Mouse (Mus musculus) neural tube, embryonic 11.5 days (tissue): Measurements from ENCODE around the gene Bfsp2. TPM values are rescaled to one million over a fixed set of nuclear protein-coding genes. Genes with fewer than 3 reads are reported as not detected.
A peak's percentile ranks its signal among the peaks of the same experiment; 100 is the strongest.

Experiments used
- ATAC-seq: fragments of 200-750 bp; cut with Nextera tagmentation; 2 replicates; pipeline ENCODE4 v1.8.0; 2017; ENCODE audit warnings: moderate number of reproducible peaks, mild to moderate bottlenecking, moderate TSS enrichment, moderate library complexity; ENCODE audit not compliant: insufficient read depth, low FRiP score, low TSS enrichment
- DNase-seq: peaks from one replicate; pipeline ENCODE4 v3.0.0-alpha.2; 2015; ENCODE audit warnings: low spot score
- H3K27ac ChIP-seq: fragments of 300-500 bp; sonication (generic); 2 replicates; pipeline ENCODE4 v1.5.1; 2014; ENCODE audit warnings: low read depth, mild to moderate bottlenecking, low read length
- H3K27me3 ChIP-seq: fragments of 300-500 bp; sonication (generic); 2 replicates; pipeline ENCODE4 v1.6.1; 2014; ENCODE audit warnings: mild to moderate bottlenecking, low read length, mixed read lengths; ENCODE audit not compliant: control insufficient read depth, insufficient read depth
- H3K36me3 ChIP-seq: fragments of 300-500 bp; sonication (generic); 2 replicates; pipeline ENCODE4 v1.6.1; 2014; ENCODE audit warnings: mild to moderate bottlenecking, low read length, moderate library complexity, mixed read lengths; ENCODE audit not compliant: control insufficient read depth, insufficient read depth
- H3K4me1 ChIP-seq: fragments of 300-500 bp; sonication (generic); 2 replicates; pipeline ENCODE4 v1.6.1; 2014; ENCODE audit warnings: low read length, mixed read lengths; ENCODE audit not compliant: control insufficient read depth, insufficient read depth
- H3K4me2 ChIP-seq: fragments of 300-500 bp; sonication (generic); 2 replicates; pipeline ENCODE4 v1.6.1; 2014; ENCODE audit warnings: low read depth, mild to moderate bottlenecking, moderate library complexity
- H3K4me3 ChIP-seq: fragments of 300-500 bp; sonication (generic); 2 replicates; pipeline ENCODE4 v1.5.1; 2014; ENCODE audit warnings: low read depth, low read length
- H3K9ac ChIP-seq: fragments of 300-500 bp; sonication (generic); 2 replicates; pipeline ENCODE4 v1.6.1; 2014; ENCODE audit warnings: mild to moderate bottlenecking, low read length
- H3K9me3 ChIP-seq: fragments of 300-500 bp; sonication (generic); 2 replicates; pipeline ENCODE4 v1.6.1; 2016; ENCODE audit warnings: low read length; ENCODE audit not compliant: control insufficient read depth
- WGBS: fragments of 180-500 bp; shearing (Covaris S2); extraction: QIAGEN DNeasy Blood & Tissue Kit; methylation state at CpG from one replicate; pipeline ENCODE4 v1.1.7; 2014; 5-methylcytosine and 5-hydroxymethylcytosine counted together
- polyA plus RNA-seq: library from polyadenylated mRNA; unstranded; fragments of >200 nt; fragmentation: Nextera tagmentation; extraction: Ambion mirVana; gene quantifications from 2 replicates; pipeline ENCODE4 v1.2.1, GENCODE M21; 2014

Gene Bfsp2
- polyA plus RNA-seq, 1 experiment from 2014 or later: 0.74 TPM

- ATAC-seq (peak; percentile 73), DNase-seq (peak; percentile 83)
- H3K9me3 ChIP-seq: no peaks in the 10 kb centered on the region
- no peak overlapping the region for H3K27ac ChIP-seq
- no peaks in the 10 kb centered on the region; the same call in 1 of the 2 replicates for H3K27me3 ChIP-seq
- no peaks in the 10 kb centered on the region for H3K4me1 ChIP-seq
- no peaks in the 10 kb centered on the region for H3K36me3 ChIP-seq
- H3K9ac ChIP-seq: no peak overlapping the region
- WGBS: 33% methylated on average over 7 of the region's 7 CpGs
- no peak overlapping the region for H3K4me2 ChIP-seq
- no peak overlapping the region for H3K4me3 ChIP-seq
Measured at GRCm38 (mm10) chr9:103494346-103495020, 14.3 kb upstream of the Bfsp2 start.

- Histone ChIP-seq H3K27me3 (no peaks in the 10 kb centered on the region; the same call in 1 of the 2 replicates), H3K36me3 (no peaks in the 10 kb centered on the region), H3K4me1 (no peaks in the 10 kb centered on the region), H3K9ac (no peak overlapping the region), H3K4me3 (no peak overlapping the region), H3K4me2 (no peak overlapping the region), H3K27ac (no peak overlapping the region), H3K9me3 (no peaks in the 10 kb centered on the region)
- DNase-seq (no peak), ATAC-seq (no peak)
- WGBS: 81% methylated on average over 8 of the region's 8 CpGs
Measured at GRCm38 (mm10) chr9:103491985-103492384, 11.8 kb upstream of the Bfsp2 start.

GRCm38 (mm10) chr9:103490439-103490838 is 10.2 kb upstream of the Bfsp2 start:
- H3K9ac ChIP-seq: no peak overlapping the region
- no peaks in the 10 kb centered on the region; the same call in 1 of the 2 replicates for H3K27me3 ChIP-seq
- H3K4me1 ChIP-seq: peaks cover 3% of the 10 kb centered on the region; the same call in 1 of the 2 replicates
- no peaks in the 10 kb centered on the region for H3K9me3 ChIP-seq
- no peaks in the 10 kb centered on the region for H3K36me3 ChIP-seq
- no peak overlapping the region for H3K4me3 ChIP-seq
- 34% methylated on average over 2 of the region's 2 CpGs for WGBS
- H3K27ac ChIP-seq: no peak overlapping the region
- H3K4me2 ChIP-seq: no peak overlapping the region
- ATAC-seq (peak; percentile 42; the same call in 1 of the 2 replicates), DNase-seq (peak; percentile 84)

GRCm38 (mm10) chr9:103489883-103490282 is 9.7 kb upstream of the Bfsp2 start:
- DNase-seq (no peak), ATAC-seq (no peak)
- Histone ChIP-seq H3K4me2 (no peak overlapping the region), H3K9me3 (no peaks in the 10 kb centered on the region), H3K27me3 (no peaks in the 10 kb centered on the region; the same call in 1 of the 2 replicates), H3K36me3 (no peaks in the 10 kb centered on the region), H3K9ac (no peak overlapping the region), H3K27ac (no peak overlapping the region), H3K4me3 (no peak overlapping the region), H3K4me1 (peaks cover 6% of the 10 kb centered on the region; the same call in 1 of the 2 replicates)
- 85% methylated on average over 4 of the region's 4 CpGs for WGBS

GRCm38 (mm10) chr9:103489096-103489495 is 8.9 kb upstream of the Bfsp2 start:
- Histone ChIP-seq H3K4me3 (no peak overlapping the region), H3K27me3 (no peaks in the 10 kb centered on the region; the same call in 1 of the 2 replicates), H3K27ac (no peak overlapping the region), H3K4me2 (no peak overlapping the region), H3K4me1 (peaks cover 6% of the 10 kb centered on the region; the same call in 1 of the 2 replicates), H3K9ac (no peak overlapping the region), H3K9me3 (no peaks in the 10 kb centered on the region), H3K36me3 (no peaks in the 10 kb centered on the region)
- DNase-seq (no peak), ATAC-seq (no peak)
- WGBS: 72% methylated on average over 6 of the region's 7 CpGs

- 84% methylated on average over 6 of the region's 6 CpGs for WGBS
- H3K9me3 ChIP-seq: no peaks in the 10 kb centered on the region
- peaks cover 6% of the 10 kb centered on the region; the same call in 1 of the 2 replicates for H3K4me1 ChIP-seq
- no peak overlapping the region for H3K4me2 ChIP-seq
- H3K27me3 ChIP-seq: no peaks in the 10 kb centered on the region
- DNase-seq: no peak
- no peak overlapping the region for H3K27ac ChIP-seq
- H3K4me3 ChIP-seq: no peak overlapping the region
- no peak overlapping the region for H3K9ac ChIP-seq
- H3K36me3 ChIP-seq: no peaks in the 10 kb centered on the region
- ATAC-seq: no peak
Measured at GRCm38 (mm10) chr9:103486262-103486661, 6.0 kb upstream of the Bfsp2 start.

- ATAC-seq: no peak
- DNase-seq: no peak
- 32% methylated on average over 8 of the region's 8 CpGs for WGBS
- Histone ChIP-seq H3K27me3 (no peaks in the 10 kb centered on the region), H3K4me2 (no peak overlapping the region), H3K27ac (0 out of 2 replicates have a peak overlapping the region, but pooled peaks have one; percentile 35), H3K9ac (no peak overlapping the region), H3K9me3 (no peaks in the 10 kb centered on the region), H3K4me1 (peaks cover 6% of the 10 kb centered on the region; the same call in 1 of the 2 replicates), H3K36me3 (no peaks in the 10 kb centered on the region), H3K4me3 (no peak overlapping the region)
Measured at GRCm38 (mm10) chr9:103485606-103486005, 5.4 kb upstream of the Bfsp2 start.

GRCm38 (mm10) chr9:103480603-103481220 is 492 bp upstream of the Bfsp2 start:
- Histone ChIP-seq H3K9me3 (no peaks in the 10 kb centered on the region), H3K4me1 (peaks cover 4% of the 10 kb centered on the region; the same call in 1 of the 2 replicates), H3K36me3 (no peaks in the 10 kb centered on the region), H3K27me3 (no peaks in the 10 kb centered on the region), H3K27ac (no peak overlapping the region), H3K4me3 (no peak overlapping the region), H3K4me2 (no peak overlapping the region), H3K9ac (no peak overlapping the region)
- ATAC-seq: no peak
- WGBS: 58% methylated on average over 8 of the region's 8 CpGs
- DNase-seq: no peak
